Mouse (Mus musculus): ENCODE data around the gene Gm2381. TPM values are rescaled to one million over a fixed set of nuclear protein-coding genes. Genes with fewer than 3 reads are reported as not detected.
"Not testable (repeated sequence)": the region's sequence is repeated elsewhere in the genome, so short reads cannot be mapped to it uniquely, and the experiment has no call there.

The Gm2381 gene
- polyA plus RNA-seq (2014; fragmentation: Nextera tagmentation; extraction: Ambion mirVana): not detected in 2 replicates

- not testable (repeated sequence) for ATAC-seq (ENCODE audit: insufficient number of reproducible peaks, insufficient read depth, low FRiP score, low read depth)
- WGBS: 75% methylated on average over 8 of the region's 8 CpGs
Measured at GRCm38 (mm10) chr7:42866801-42867458, at the start of gene Gm2381. TSS of gene Gm2381 (minus strand) at chr7:42867234.

GRCm38 (mm10) chr7:42898067-42898466 lies 31.0 kb upstream of the Gm2381 start:
- not testable (repeated sequence) for H3K27ac ChIP-seq (ENCODE audit: low read length); ATAC-seq (ENCODE audit: insufficient number of reproducible peaks, insufficient read depth, low FRiP score, low read depth); H3K9me3 ChIP-seq (ENCODE audit: control insufficient read depth, low read depth, low read length); H3K36me3 ChIP-seq (ENCODE audit: control insufficient read depth, insufficient read depth, low read length); H3K4me3 ChIP-seq (ENCODE audit: low read depth, low read length); H3K9ac ChIP-seq (replicated peaks; ENCODE audit: low read depth, low read length); H3K4me2 ChIP-seq (replicated peaks; ENCODE audit: low read depth, low read length); H3K4me1 ChIP-seq (ENCODE audit: control insufficient read depth, insufficient read depth, low read length); H3K27me3 ChIP-seq (ENCODE audit: control insufficient read depth, insufficient read depth, low read length)
- WGBS: 78% methylated on average over 2 of the region's 2 CpGs

More at GRCm38 (mm10) chr7:42866801-42867458, at the start of gene Gm2381:
- H3K36me3 ChIP-seq (ENCODE audit: control insufficient read depth, insufficient read depth, low read length); H3K9me3 ChIP-seq (ENCODE audit: control insufficient read depth, low read depth, low read length); H3K9ac ChIP-seq (replicated peaks; ENCODE audit: low read depth, low read length); H3K4me3 ChIP-seq (ENCODE audit: low read depth, low read length); H3K27ac ChIP-seq (ENCODE audit: low read length); H3K4me2 ChIP-seq (replicated peaks; ENCODE audit: low read depth, low read length); H3K4me1 ChIP-seq (ENCODE audit: control insufficient read depth, insufficient read depth, low read length); H3K27me3 ChIP-seq (ENCODE audit: control insufficient read depth, insufficient read depth, low read length): not testable (repeated sequence)

GRCm38 (mm10) chr7:42878090-42878489 lies 11.1 kb upstream of the Gm2381 start:
- H3K4me1 ChIP-seq (ENCODE audit: control insufficient read depth, insufficient read depth, low read length): no peaks in the 10 kb centered on the region
- no peaks in the 10 kb centered on the region for H3K27me3 ChIP-seq (ENCODE audit: control insufficient read depth, insufficient read depth, low read length)
- H3K4me3 ChIP-seq (ENCODE audit: low read depth, low read length): no peak overlapping the region
- H3K4me2 ChIP-seq (replicated peaks; ENCODE audit: low read depth, low read length): no peak overlapping the region
- no peaks in the 10 kb centered on the region for H3K9me3 ChIP-seq (ENCODE audit: control insufficient read depth, low read depth, low read length)
- ATAC-seq (ENCODE audit: insufficient number of reproducible peaks, insufficient read depth, low FRiP score, low read depth): no peak
- H3K9ac ChIP-seq (replicated peaks; ENCODE audit: low read depth, low read length): no peak overlapping the region
- H3K36me3 ChIP-seq (ENCODE audit: control insufficient read depth, insufficient read depth, low read length): no peaks in the 10 kb centered on the region
- no peak overlapping the region for H3K27ac ChIP-seq (ENCODE audit: low read length)
- WGBS: 40% methylated on average over 23 of the region's 23 CpGs

GRCm38 (mm10) chr7:42838366-42838765 lies 28.7 kb downstream of the Gm2381 start:
- H3K4me1 ChIP-seq (ENCODE audit: control insufficient read depth, insufficient read depth, low read length); H3K9me3 ChIP-seq (ENCODE audit: control insufficient read depth, low read depth, low read length); H3K9ac ChIP-seq (replicated peaks; ENCODE audit: low read depth, low read length); H3K36me3 ChIP-seq (ENCODE audit: control insufficient read depth, insufficient read depth, low read length); H3K27ac ChIP-seq (ENCODE audit: low read length); H3K4me2 ChIP-seq (replicated peaks; ENCODE audit: low read depth, low read length); ATAC-seq (ENCODE audit: insufficient number of reproducible peaks, insufficient read depth, low FRiP score, low read depth); H3K4me3 ChIP-seq (ENCODE audit: low read depth, low read length); H3K27me3 ChIP-seq (ENCODE audit: control insufficient read depth, insufficient read depth, low read length): not testable (repeated sequence)

GRCm38 (mm10) chr7:42832221-42832620 lies 34.8 kb downstream of the Gm2381 start:
- Histone ChIP-seq H3K4me2 (replicated peaks; ENCODE audit: low read depth, low read length) (no peak overlapping the region), H3K36me3 (ENCODE audit: control insufficient read depth, insufficient read depth, low read length) (no peaks in the 10 kb centered on the region), H3K9ac (replicated peaks; ENCODE audit: low read depth, low read length) (no peak overlapping the region), H3K4me3 (ENCODE audit: low read depth, low read length) (no peak overlapping the region), H3K27ac (ENCODE audit: low read length) (no peak overlapping the region), H3K27me3 (ENCODE audit: control insufficient read depth, insufficient read depth, low read length) (no peaks in the 10 kb centered on the region), H3K9me3 (ENCODE audit: control insufficient read depth, low read depth, low read length) (no peaks in the 10 kb centered on the region), H3K4me1 (ENCODE audit: control insufficient read depth, insufficient read depth, low read length) (no peaks in the 10 kb centered on the region)
- WGBS: 72% methylated on average over 3 of the region's 3 CpGs
- ATAC-seq (ENCODE audit: insufficient number of reproducible peaks, insufficient read depth, low FRiP score, low read depth): no peak

- H3K4me1 ChIP-seq (ENCODE audit: control insufficient read depth, insufficient read depth, low read length); H3K27ac ChIP-seq (ENCODE audit: low read length); H3K36me3 ChIP-seq (ENCODE audit: control insufficient read depth, insufficient read depth, low read length); H3K9ac ChIP-seq (replicated peaks; ENCODE audit: low read depth, low read length); H3K4me3 ChIP-seq (ENCODE audit: low read depth, low read length); H3K27me3 ChIP-seq (ENCODE audit: control insufficient read depth, insufficient read depth, low read length); H3K4me2 ChIP-seq (replicated peaks; ENCODE audit: low read depth, low read length); H3K9me3 ChIP-seq (ENCODE audit: control insufficient read depth, low read depth, low read length); ATAC-seq (ENCODE audit: insufficient number of reproducible peaks, insufficient read depth, low FRiP score, low read depth): not testable (repeated sequence)
- no CpG with 5 or more reads among the region's 1 CpGs for WGBS
Measured at GRCm38 (mm10) chr7:42793425-42793824, 73.6 kb downstream of the Gm2381 start, which contains the start of gene Vmn2r62. TSS of gene Vmn2r62 (minus strand) at chr7:42793525.

Other genes with a start within 250 kb of the Gm2381 start
- gene Zfp976, start 224.6 kb downstream of the Gm2381 start, polyA plus RNA-seq (2014; fragmentation: Nextera tagmentation; extraction: Ambion mirVana): 5.3 and 5.9 TPM in 2 replicates
- 9.5 and 10.8 TPM in 2 replicates for gene Zfp975, start 174.5 kb downstream of the Gm2381 start, polyA plus RNA-seq (2014; fragmentation: Nextera tagmentation; extraction: Ambion mirVana)
- gene Gm17067, start 140.2 kb downstream of the Gm2381 start, polyA plus RNA-seq (2014; fragmentation: Nextera tagmentation; extraction: Ambion mirVana): not detected in 2 replicates
- not detected in 2 replicates for gene Vmn2r62, start 73.7 kb downstream of the Gm2381 start, polyA plus RNA-seq (2014; fragmentation: Nextera tagmentation; extraction: Ambion mirVana)
- not detected in 2 replicates for gene Vmn2r63, start 66.6 kb upstream of the Gm2381 start, polyA plus RNA-seq (2014; fragmentation: Nextera tagmentation; extraction: Ambion mirVana)
- gene Gm9268, start 151.5 kb upstream of the Gm2381 start, polyA plus RNA-seq (2014; fragmentation: Nextera tagmentation; extraction: Ambion mirVana): not detected in 2 replicates
- gene Zfp936, start 247.0 kb upstream of the Gm2381 start, polyA plus RNA-seq (2014; fragmentation: Nextera tagmentation; extraction: Ambion mirVana): not detected in 2 replicates